Mouse (Mus musculus): ENCODE measurements around the gene Pde1c.

The Pde1c gene

GRCm38 (mm10) chr6:56322799-56323198 is 246.1 kb downstream of the Pde1c start:
- peak; percentile 38 for DNase-seq

DNA sequence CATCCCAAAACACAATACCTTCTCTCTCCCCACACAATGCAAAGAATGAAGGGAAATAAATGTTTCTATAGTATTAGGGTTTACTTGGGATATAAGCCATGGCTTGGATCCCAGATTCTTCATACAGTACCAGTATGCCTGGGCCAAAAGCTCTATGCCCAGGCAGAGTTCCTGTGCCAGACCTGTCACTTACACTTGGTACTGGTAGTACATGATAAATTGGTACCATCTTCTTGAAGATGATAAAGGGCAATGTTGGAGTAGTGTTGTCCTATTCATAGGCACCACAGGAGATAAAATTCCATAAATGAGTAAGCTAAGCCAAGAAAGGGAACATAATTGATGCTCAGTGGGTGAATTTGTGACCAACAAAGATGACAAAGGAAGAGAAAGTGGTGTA is 258.6 kb downstream of the Pde1c start:
- no peak for DNase-seq

GRCm38 (mm10) chr6:56306066-56306465 is 262.8 kb downstream of the Pde1c start:
- DNase-seq: no peak

DNA sequence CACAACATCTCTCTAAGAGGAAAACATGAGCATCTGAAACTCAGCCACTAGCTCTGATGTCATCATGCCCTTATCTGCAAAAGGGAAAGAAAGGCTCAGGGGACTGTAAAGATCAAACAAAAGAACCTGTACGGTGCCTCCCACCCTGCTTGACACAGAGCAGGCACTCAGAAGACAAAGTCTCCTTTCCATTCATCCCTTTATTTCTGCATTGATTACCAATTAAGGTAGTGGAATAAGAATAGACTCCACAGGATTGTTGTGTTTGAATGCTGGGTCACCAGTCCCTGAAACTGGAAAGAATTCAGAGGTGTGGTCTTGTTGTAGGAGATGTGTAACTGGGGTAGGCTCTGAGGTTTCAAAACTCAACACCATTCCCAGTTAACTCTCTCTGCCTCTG is 276.7 kb downstream of the Pde1c start:
- DNase-seq: no peak

DNA sequence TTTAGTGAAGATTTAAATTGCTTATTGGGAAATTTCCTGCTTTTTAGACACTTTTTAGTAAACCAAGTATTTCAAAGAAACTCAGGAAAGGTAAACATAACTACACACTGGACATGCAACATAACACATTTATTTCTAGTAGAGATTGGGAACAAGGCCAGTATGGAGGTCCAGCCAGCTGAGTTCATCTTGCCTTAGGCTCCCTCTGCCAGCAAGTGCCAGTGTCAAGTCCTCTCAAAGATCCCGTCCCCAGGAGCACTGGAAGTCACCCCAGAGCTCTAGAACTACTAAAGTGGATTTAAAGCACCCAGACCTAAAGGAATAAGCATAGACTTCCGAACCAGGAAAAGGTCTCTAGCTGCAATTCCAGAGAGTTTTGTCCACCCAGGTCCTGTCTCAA is 279.6 kb downstream of the Pde1c start:
- DNase-seq: no peak

DNA sequence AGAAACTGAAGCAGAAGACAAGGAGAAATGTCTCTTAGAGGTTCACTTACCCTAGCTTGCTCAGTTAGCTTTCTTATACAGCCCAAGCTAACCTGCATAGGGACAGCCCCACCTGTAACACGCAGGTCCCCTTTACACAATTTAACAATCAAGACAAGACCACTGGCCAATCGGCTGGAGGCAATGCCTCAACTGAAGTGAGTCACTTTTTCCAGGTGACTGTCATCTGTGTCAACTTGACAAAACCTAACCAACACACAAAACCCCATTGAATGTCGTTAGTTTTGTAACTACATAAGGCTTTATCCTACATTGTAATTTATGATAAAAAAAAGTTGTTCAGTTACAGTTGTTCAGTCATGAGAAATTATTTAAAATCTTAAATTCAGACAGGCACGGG is 284.1 kb downstream of the Pde1c start:
- DNase-seq: no peak

DNA sequence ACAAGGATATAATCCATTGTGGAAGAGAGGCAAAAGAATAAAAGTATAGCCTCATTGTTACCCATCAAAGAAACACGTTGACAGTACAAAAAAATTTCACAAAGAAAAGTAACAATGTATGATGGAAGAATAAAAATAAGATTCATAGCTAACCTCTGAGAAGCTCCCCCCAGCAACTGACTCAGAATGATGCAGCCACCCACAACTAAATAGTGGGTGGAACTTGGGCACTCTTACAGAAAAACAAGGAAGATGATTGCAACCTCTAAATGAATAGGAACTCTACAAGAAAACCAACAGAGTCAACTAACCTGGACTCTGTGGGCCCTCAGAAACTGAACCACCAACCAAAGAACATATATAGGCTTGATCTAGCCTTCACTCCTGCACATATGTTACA is 293.4 kb downstream of the Pde1c start:
- DNase-seq: no peak

DNA sequence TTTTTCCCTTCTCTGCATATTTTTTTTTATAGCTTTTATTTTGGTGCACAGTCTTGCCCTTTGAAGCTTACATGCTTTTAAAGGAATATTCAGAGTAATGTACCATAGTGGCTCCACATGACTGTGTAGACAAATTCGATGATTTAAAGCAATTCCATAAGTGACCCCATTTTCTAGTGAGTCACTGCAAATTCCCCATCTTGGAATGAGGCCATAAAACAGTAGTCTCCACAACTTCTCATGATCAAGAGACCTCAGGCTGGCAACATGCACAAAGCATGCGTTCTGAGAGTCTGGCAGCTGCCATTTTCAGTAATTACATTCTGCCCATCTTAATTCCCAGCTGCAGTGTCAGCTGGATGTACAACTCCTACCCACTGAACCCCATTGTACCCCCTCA is 297.2 kb downstream of the Pde1c start:
- DNase-seq: no peak

GRCm38 (mm10) chr6:56264509-56264908 is 304.4 kb downstream of the Pde1c start:
- DNase-seq: no peak

GRCm38 (mm10) chr6:56260118-56260517 is 308.8 kb downstream of the Pde1c start:
- no peak for DNase-seq

GRCm38 (mm10) chr6:56257555-56258297 is 311.2 kb downstream of the Pde1c start:
- no peak for DNase-seq

GRCm38 (mm10) chr6:56250091-56250490 is 318.8 kb downstream of the Pde1c start:
- no peak for DNase-seq

DNA sequence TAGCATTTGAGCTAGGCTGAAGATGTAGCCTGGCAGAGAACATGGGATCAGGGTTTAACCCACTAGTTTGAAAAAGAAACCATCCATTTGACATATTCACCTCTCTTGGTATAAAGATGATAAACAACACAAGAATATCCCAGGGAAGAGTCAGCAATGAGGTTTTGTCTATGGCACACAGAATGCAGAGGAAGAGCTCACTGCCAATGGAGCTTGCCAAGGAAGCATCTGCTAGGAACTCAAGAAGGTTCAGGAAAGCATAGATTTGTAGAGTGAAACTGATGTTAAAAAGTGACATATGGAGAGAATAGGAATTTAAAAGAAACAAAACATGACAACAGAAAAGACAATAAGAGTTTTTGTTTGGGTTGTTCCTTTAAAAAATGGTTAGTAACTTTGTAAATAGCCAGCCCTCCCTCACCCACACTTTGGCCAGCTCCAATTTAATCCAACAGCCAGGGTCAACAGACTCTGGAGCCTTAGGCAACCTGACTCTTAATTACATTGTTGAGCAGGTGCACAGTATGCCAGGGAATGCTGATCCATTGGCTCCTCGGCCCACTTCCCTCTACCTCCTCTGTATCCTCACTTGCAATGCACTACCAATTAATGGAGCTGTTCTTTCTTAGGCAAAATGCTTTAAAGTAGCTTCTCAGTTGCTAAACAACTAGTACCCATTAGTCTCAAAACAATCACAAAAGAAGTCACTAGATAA is 377.3 kb downstream of the Pde1c start:
- DNase-seq: no peak

DNA sequence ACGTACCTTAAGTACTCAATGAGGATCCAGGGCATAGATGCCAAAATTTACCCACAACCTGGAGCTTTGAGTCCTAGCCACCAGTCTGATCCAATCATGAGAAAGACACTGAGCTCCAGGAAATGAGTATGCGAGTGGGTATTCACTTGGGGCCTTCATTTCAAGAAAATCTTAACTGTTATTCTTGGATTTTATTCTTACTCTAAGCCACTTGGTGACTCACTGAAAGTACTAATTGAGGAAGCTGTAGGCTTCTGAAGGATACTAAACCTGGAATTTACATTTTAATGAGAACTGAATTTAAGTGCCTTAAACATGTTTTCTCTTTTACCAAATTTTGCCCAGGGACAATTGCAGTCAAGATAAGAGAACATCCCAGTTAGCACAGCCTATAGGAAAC is 392.4 kb downstream of the Pde1c start:
- DNase-seq: no peak

- DNase-seq: no peak
Measured at GRCm38 (mm10) chr6:56172172-56172571, 396.7 kb downstream of the Pde1c start.

GRCm38 (mm10) chr6:56168736-56169135 is 400.2 kb downstream of the Pde1c start:
- no peak for DNase-seq

- no peak for DNase-seq
Measured at GRCm38 (mm10) chr6:56158217-56158616, 410.7 kb downstream of the Pde1c start.

GRCm38 (mm10) chr6:56156836-56157235 is 412.1 kb downstream of the Pde1c start:
- DNase-seq: no peak

GRCm38 (mm10) chr6:56130493-56131159 is 438.3 kb downstream of the Pde1c start:
- no peak for DNase-seq

GRCm38 (mm10) chr6:56099520-56100101 is 469.3 kb downstream of the Pde1c start:
- no peak for DNase-seq

GRCm38 (mm10) chr6:56098427-56098826 is 470.5 kb downstream of the Pde1c start:
- DNase-seq: no peak

DNA sequence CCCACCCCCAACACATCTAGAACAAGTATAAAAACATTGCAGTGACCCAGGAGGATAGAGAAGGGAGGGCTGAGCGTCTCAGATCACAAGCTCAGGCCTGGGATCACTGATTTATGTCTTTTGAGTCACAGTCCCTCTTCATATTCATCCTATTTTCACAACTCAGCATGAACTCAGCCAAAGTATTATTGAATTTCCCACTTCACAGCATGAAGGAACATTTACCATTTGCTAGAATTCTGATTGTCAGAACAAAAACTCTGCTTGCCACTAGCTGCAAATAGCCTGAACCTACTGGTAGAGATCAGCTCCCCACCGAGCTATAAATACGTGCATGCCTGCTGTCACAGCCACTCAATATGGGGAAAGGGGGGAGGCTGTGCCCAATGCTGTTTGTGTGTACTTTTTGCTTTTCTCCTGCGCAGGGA is 492.5 kb downstream of the Pde1c start:
- peak; percentile 38 for DNase-seq

- DNase-seq: no peak
Measured at GRCm38 (mm10) chr6:56068516-56068915, 500.4 kb downstream of the Pde1c start.
